Mouse (Mus musculus) layer of hippocampus, postnatal 10 days (tissue): ENCODE measurements at regions not wholly inside any gene's neighbourhood (a gene's known extent, or its start where the extent isn't known, plus 50 kb on each side); places are given as distances from the start of the nearest gene placed in this dataset.
A peak's percentile ranks its signal among the peaks of the same experiment; 100 is the strongest.

Experiments used
- DNase-seq, 2 experiments: peaks; one replicate each; pipeline ENCODE4 v3.0.0; 2021; ENCODE audit warnings: low spot score in 2 of 2

DNA sequence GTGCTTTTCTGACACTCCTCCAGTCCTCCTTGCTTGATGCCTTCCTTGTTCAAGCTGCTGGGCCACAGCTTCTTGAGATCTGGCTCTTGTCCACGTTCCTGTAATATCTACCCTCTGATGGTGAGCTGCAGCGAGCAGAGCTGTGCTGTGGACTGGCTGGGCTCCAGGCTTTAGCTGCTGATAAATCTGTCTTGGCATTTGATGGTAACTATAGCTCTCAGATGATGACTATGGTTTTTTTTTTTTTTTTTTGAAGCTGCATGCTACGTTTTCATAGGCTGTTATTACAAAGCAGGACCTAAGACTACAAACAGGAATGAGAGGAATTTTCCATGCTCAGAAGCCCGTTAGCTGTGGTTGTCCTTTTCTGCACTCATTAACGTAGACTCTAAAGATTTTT lies 352.3 kb downstream of the Nup35 start:
- peak; percentile 18 to 23 for DNase-seq

- no peak for DNase-seq
Measured at GRCm38 (mm10) chr2:80973217-80973616, 356.2 kb downstream of the Nup35 start.

- DNase-seq = no peak
Measured at GRCm38 (mm10) chr2:80998296-80998695, 381.3 kb downstream of the Nup35 start.

DNA sequence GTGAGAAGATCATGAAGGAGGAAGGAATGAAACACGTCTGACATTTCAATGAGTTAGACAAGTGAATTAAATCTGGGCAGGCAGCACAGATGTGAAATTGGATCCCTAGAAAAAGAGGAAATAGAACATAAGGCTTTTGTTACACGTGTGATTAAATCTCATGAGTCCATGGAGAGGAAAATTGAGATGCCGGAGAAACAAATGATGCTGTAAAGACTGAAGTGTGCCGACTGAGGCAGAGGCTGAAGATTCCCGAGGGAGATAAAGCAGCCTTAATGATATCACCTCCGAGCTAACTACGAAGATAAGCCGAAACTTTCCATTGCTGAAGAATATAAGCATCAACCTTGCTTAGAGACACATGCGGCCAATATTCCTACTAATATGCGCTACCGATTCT lies 390.0 kb downstream of the Nup35 start:
- DNase-seq = no peak

- no peak for DNase-seq
Measured at GRCm38 (mm10) chr2:81023620-81024019, 406.6 kb downstream of the Nup35 start.
